Mouse (Mus musculus): ENCODE results near the gene Arl6ip5.

DNA sequence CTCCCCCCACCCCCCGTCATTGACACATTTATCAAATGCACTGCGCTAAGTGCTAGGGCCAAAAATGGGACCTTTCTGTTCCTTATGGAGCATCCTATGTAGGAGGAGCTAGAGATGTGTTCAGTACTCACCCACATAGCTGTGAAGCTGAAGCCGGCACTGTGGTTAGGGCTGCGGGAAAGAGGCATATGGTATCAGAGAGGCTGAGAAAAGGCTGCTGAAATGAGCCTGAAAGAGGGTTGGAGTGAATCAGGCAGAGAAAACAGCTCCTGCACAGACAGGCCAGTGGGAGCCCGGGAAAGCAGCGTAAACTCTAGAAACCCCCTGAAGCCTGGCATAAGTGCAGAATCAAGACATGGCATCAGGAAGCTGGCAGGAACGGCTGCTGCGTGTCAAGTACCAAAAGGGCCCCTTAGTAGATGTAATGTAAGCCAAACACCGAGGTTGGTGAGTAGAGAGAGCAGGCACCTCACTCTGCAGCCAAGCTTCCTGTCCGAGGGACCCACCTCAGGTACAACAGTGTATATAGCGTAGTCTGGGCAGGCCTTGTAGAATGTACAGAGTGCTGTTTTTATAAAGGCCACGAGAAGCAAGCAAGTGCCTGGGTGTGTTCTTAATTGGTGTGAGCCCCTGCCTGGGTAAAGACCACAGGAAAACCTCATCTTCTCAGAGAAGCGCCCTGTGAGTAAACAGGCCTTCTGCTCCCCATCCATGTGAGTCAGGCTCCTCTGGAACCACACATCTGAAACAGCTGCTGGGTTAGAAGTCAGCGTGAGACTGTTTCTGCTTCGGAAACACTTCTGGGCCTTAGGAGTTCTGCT, 10.9 kb downstream of the Arl6ip5 start:
- TF ChIP-seq CTCF (IDR thresholded peaks at IDR 0.05; ENCODE audit: low read depth) = no peak
- no peak for TF ChIP-seq EP300 (IDR thresholded peaks at IDR 0.05; ENCODE audit: low read depth)
